Mouse (Mus musculus) T-cell, adult 2 months (primary cell): ENCODE data around the gene Grwd1.

Experiments used
- DNase-seq: peaks from one replicate; pipeline ENCODE4 v3.0.0; 2022; ENCODE audit warnings: low spot score

Grwd1 gene

DNA sequence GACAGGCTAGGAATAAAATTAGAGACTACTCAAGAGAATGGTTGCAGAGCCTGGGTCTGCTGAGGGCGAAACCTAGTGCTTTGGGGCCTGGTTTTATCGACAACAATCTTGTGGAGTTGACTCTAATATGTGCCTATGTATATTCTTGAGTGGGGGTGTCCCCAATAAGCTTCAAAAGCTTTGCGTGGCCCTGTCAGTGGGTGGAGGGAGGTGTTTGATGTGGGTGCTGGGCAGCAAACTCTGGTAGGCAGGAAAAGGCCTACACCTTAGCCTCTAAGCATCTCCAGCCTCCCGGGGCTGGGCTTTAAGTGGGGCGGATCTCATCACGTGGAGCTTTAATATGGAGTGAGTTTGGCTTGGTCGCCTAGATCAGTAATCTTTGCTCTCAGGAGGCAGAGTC is 31.8 kb downstream of the Grwd1 start:
- DNase-seq, result peak; percentile 64

DNA sequence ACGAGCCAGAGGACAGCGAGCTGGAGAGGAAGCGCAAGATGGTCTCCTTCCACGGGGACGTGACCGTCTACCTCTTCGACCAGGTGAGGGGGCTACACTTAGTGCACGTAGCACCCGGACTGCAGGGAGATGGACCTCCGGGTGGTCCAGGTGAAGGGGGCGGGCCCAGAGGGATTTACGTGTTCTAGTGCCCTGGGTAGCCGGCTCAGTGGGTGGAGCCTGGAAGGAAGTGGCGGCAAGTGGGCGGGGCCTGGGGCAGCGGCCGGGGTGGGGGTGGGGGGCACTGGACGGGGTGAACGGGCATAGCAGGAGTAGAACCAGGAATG is 32.3 kb downstream of the Grwd1 start:
- DNase-seq, result peak; percentile 40

DNA sequence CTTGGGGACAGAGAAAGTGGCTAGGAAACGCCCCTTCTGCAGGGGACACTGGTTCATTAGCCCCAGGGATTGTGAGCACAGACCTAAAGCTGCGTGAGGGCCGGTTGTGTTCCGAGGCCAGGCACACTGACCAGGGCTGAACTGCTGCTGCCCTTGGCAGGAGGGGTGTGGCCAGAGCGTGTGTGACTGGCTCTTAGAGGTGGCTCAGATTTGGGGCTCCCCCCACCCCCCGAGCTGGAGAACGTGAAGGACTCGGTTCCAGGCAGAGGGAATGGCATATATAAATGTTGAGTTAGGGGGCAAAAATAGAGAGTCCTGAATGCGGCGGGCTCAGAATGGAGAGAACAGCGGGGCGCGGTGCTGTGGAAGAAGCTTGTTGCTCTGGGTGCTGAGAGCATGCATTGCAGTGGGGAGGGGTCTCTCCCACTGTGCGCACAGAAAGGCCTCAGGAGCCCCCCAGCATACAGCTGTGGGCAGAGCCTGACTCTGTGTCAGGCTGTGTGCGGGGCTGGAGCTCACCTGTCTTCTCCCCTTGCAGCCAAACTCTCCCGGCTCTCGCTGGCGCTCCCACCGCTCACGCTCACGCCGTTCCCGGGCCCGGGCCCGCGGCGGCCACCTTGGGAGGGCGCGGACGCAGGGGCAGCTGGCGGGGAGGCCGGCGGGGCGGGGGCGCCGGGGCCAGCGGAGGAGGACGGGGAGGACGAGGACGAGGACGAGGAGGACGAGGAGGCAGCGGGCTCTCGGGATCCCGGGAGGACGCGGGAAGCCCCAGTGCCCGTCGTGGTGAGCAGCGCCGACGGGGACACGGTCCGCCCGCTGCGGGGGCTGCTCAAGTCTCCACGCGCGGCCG is 32.9 kb downstream of the Grwd1 start:
- no peak for DNase-seq

DNA sequence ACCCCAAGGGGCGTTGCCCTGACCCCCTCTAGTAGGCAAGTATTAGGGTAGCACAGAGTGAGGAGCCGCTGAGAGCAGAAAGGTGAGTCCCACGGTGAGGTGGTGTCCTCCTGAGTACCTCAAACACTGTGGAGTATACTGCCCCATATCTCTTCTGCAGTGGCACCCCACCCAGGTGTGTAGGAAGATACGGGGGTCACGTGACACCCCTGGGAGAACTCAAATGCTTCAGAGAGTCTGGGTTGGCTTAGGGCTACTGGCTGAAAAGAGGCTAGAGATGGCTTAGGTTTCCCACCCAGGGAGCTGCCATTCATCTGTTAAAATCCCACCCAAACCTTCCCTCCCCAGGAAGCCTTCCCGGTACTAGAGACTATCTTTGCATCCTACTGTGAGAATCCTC is 33.8 kb downstream of the Grwd1 start:
- DNase-seq, result no peak

DNA sequence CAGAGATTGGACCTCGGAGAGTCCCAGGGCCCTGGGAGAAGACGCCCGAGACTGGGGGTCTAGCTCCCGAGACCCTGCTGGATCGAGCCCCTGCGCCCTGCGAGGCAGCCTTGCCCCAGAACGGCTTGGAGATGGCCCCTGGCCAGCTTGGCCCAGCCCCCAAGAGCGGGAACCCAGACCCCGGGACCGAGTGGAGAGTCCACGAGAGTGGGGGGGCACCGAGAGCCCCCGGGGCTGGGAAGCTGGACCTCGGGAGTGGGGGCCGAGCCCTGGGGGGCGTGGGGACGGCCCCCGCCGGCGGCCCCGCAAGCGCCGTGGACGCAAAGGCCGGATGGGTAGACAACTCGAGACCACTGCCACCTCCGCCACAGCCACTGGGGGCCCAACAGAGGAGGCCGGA is 35.8 kb downstream of the Grwd1 start:
- DNase-seq, result no peak

DNA sequence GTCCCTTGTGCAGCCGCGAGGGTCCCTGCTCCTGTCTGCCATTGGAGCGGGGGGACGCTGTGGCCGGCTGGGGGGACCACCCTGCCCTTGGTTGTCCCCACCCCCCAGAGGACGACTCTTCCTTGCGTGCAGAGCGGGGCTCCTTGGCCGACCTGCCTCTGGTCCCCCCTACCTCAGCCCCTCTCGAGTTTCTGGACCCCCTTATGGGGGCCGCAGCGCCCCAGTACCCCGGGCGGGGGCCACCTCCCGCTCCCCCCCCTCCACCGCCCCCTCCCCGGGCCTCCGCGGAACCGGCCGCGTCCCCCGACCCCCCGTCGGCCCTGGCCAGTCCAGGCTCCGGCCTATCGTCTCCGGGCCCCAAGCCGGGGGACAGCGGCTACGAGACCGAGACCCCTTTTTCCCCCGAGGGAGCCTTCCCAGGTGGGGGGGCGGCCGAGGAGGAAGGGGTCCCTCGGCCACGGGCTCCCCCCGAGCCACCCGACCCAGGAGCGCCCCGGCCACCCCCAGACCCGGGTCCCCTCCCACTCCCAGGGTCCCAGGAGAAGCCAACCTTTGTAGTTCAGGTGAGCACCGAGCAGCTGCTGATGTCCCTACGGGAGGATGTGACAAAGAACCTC is 36.7 kb downstream of the Grwd1 start:
- no peak for DNase-seq

DNA sequence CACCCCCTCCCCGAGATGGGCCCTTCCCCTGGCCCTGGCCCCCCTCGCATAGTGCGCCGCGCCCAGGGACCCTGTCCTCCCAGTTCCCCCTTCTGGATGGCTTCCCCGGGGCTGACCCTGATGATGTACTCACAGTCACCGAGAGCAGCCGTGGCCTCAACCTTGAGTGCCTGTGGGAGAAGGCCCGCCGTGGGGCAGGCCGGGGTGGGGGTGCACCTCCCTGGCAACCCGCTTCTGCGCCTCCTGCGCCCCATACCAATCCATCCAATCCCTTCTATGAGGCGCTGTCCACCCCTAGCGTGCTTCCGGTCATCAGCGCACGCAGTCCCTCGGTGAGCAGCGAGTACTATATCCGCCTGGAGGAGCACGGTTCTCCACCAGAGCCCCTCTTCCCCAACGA is 37.5 kb downstream of the Grwd1 start:
- DNase-seq, result no peak

DNA sequence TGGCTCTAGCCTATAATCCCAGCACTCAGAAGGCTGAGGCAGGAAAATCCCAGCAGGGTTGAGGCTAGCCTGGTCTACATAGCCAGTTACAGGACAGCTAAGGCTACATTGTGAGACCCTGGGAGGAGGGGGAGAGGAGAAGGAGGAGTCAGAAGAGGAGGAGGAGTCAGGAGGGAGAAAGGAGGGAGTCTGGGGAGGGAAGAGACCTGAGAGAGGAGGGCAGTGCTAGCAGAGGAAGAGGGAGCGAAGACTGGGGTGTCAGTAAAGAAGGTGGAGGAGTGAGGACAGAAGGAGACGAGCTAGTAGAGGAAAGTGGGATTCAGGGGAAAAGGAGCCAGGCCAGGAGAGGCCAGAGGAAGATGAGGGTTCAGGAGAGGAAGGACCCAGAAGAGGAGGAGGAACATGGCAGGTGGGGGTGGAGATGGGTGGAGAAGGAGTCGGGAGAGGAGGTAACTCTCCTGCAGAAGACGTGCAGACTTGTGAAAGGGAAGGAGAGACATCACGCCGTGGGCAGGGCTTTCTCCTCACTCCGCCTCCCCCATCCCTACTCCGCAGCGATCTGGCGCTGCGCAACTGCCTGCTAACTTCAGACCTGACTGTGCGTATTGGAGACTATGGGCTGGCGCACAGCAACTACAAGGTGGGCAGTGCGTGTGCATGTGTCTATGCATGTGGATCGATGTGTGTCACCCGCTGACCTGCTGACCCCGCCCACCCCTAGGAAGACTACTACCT is 38.8 kb downstream of the Grwd1 start:
- DNase-seq, result no peak

DNA sequence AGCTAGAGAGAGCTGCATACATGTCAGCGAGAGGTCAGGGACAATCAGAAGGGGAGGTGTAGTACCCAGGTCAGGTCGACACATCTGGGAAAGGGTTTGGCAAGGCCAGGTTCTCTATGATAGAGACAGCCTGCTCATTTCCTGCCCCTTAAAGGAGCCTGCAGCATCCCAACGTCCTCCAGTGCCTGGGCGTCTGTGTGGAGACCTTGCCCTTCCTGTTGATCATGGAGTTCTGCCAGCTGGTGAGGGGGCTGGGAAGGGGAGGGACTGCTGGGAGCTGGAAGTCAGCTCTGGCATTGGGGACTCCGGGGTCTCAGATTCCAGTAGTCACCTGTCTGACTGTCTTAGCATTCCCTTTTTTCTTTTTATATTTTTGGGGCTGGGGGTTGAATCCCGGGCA is 40.0 kb downstream of the Grwd1 start:
- DNase-seq, result no peak

DNA sequence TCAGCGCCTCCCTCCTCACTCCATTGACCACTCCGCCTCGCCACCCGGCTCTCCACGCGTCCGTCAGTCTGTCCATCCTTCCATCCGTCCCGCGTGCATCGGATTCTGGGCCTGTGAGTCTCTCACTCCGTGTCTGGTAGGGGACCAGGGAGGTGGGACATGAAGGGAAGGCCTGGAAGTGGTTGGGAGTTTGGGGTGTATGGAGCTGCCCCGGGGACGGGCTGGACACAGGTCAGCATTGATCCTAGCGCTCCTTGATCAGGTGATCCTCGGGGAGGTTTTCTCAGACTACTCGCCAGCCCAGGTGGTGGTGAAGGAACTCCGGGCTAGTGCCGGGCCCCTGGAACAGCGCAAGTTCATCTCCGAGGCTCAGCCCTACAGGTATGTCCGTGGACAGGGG is 43.1 kb downstream of the Grwd1 start:
- DNase-seq, result no peak

DNA sequence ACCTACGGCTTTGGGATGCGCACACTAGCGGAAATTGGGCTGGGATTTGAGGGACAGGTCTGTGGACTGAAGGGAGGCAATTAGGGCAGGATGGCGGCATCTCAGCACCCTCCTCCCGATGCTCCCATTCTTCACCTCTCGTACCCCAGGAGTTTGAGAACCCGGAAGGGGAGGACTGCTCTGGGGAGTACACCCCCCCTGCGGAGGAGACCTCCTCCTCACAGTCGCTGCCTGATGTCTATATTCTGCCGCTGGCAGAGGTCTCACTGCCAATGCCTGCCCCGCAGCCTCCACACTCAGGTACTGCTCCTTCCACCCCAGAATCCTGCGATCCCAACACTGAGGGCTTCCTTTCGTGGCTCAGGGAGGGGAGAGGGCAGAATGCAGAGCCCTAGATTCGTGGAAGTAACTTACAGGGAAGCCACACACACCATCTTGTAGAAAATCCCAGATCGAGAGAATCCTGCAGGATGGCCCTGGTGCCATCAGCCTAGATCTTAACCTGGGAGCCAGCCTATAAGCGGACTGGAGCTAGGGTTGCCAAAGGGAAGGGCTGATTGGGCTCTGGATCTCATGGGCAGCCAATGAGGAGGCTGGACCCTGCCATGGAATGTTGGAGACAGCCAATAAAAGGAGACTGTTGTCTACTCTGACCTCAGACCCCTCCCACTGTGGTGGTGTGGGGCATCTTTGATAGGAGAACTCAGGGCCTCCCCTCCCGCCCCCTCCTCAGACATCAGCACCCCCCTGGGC is 43.9 kb downstream of the Grwd1 start:
- DNase-seq, result no peak

DNA sequence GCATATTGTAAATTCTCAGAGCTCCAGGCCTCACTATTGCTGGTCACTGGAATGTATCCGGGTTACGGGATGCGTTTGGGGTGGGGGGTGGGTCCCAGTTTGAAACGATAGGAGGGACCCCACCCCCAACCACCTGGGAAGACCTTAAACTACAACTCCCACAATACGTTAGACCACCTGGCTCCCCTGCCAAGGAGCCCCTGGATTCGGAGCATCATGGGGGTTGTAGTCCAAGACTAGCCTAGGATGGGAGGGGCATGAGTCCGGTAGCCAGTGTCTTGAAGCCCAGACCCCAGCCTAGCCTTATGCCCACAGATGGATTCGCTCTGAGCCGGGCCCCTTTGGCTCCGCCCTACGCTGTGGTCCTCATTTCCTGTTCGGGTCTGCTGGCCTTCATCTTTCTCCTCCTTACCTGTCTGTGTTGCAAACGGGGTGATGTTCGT is 44.6 kb downstream of the Grwd1 start:
- no peak for DNase-seq

DNA sequence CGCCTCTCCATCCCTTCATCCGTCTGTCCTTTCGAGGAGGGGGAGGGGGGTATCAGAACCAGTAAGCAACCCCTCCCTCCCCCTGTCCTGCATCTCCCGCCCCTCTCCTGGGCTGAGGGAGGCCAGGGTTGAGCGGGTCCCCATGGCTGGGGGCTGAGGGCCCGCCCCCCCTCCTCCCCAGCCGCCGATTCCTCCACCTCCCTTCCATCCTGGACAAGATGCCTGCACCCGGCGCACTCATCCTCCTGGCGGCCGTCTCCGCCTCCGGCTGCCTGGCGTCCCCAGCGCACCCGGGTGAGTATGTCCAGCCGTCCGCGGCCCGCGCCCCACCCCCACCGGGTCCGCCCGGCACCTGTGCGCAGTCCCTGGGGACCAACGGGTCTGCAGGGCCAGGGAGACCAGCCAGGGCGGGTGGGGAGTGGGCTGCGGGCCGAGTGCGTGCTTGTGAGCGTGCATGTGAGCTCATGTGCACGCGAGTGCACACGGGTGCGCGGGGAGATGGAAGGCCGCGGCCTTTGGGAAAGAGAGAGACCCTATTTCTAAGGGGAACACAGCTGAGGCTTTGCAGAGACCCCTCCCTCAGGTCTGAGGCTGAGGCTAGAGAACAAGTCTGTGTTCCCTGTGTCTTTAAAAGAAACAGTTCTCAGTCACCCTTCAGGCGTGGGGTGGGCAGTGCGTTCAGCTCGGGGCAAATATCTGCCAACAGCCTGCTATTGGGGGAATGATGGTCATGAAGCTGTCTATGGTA is 45.2 kb downstream of the Grwd1 start:
- no peak for DNase-seq

DNA sequence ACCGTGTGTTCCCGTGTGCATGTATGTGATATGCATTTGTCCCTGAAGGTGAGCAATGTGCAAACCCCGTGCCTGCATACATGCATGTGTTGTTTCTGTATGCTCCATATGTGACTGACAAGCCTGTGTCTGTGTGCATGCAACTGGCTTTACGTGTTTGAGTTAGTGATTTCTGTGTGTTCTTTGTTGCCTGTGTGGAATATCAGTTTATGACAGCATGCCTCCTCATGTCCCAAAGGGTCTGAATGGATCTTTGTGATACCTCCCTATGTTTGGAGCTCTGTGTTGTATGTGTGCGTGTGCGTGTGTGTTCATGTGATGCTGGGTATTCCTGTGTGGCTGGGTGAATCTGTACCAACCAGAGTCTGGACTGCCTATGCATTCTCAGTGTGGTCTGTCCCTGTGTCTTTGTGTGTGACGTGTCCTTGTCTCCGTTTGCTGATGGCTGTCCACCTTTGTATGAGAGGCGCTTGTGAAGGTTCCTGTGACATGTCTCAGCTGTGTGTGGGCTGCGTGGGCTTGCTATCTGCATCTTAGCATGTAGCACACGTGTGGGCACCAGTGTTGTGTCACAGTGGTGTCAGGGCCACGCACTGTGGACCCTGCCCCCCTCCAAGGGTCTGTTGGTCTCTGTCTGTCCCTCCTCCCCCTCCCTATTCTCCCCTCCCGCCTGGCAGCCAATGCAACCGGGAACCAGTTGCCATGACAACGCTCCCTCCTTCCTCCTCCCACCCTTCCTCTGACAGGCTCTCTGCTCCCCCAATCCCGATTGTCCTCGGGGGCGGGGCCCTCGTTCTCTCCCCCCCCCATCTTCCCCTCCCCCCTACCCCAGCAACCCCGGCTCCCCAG is 46.0 kb downstream of the Grwd1 start, which contains the start of gene Sult2b1:
Gene Sult2b1, minus strand, starts transcription at position 146 of the 849 bp plus-strand sequence.
- DNase-seq, result no peak

DNA sequence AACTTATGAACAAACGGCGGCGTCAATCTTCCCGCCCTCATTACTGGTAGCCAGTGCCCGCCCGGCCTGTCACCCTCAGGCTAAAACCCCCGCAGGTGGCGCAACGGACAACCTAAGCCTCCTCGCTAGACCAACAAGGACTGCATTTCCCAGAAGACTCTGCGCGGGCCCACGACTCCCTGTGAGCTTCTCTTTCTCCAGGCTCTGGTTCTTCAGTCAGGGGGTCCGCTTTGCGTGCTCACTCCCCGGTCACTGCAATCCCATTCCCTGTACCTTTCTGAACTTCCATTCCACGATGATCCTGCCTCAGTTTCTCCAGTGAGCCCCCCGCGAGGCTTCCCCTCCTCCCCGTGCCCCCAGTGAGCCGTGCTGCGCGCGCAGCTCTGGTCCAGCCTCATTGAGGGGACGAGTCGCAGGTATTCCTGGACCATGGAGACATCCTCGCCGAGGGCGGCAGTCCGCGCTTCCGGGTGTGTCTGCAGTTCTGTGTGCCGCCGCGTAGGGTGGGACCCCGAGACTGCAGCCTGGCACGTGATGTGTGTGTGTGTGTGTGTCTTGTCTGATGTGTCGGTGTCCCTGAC is 47.1 kb downstream of the Grwd1 start, which contains the start of gene Lmtk3:
Gene Lmtk3, plus strand, starts transcription at position 228 of the 581 bp plus-strand sequence.
- peak; percentile 41 for DNase-seq

DNA sequence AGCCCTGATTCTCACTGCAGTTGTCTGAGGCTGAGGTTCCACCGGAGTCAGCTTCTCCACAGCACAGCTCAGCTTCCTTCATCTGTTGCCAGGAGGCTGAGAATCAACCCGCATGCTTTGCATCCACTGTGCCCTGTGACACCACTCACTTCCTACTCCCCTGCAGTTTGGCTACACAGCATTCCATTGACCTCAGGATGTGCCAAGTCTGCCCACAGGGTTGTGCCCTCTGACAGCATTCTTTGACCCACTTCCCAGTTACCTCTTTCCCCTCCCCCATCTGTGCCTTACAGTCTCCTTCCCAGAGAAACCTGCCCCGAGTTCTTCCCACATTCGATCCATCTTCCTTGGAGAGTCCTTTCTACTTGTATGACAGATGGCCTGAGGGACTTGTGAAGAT is 48.5 kb downstream of the Grwd1 start:
- no peak for DNase-seq

DNA sequence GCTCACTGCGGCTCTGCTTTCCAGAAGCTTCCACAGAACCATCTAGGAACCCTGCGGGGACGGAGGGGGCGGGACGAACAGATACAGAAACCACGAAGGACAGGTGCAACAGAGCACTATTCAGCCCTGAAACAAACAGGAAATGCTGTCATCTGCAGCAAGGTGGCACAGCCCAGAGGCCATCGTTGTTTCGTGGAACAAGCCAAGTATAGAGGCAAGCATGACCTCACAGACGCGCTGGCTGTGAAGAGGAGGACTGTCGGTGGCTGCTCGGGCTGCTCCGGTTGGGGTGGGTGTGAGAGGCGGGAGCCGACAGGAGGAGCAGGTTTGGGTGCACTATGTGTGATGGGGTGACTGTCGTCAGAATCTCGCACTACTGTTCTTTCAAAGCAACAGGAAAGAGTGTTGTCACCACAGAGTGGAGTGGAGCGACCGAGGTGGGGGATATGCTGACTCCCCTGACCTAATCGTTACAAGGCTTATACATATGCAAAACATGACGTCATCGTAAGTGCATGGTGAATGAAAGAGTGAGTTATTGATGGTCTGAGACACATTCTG is 51.6 kb downstream of the Grwd1 start:
- DNase-seq, result peak; percentile 94

DNA sequence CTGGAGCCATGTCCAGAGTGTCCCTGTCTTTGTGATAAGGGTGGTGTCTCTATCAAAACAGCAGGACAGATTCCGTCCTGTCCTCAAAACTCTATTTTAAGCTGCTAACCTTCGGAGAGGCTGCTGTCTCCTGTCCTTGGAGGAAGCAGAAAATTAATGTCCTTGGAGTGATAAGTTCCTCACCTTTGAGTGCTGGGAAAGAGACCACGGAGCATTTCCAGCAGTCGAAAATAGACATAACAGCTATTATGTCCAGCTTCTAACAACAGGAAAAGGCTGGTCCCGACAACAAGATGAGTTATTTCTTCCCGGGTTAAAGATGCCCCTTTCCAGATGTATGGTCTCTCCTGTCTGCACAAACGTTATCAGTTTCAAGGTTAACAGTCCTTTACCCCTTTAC is 55.5 kb downstream of the Grwd1 start:
- DNase-seq, result no peak
